Mouse (Mus musculus) thymus, postnatal 0 days (tissue): Measurements from ENCODE around the gene Olfr374. TPM values are rescaled to one million over a fixed set of nuclear protein-coding genes. Genes with fewer than 3 reads are reported as not detected.
A peak's percentile ranks its signal among the peaks of the same experiment; 100 is the strongest.

Experiments
- DNase-seq: peaks from one replicate; pipeline ENCODE4 v3.0.0-alpha.2; 2015; ENCODE audit warnings: low spot score
- polyA plus RNA-seq: library from polyadenylated mRNA; unstranded; fragments of >200 nt; fragmentation: Nextera tagmentation; extraction: Ambion mirVana; gene quantifications from 2 replicates; pipeline ENCODE4 v1.2.1, GENCODE M21; 2015

The Olfr374 gene
- polyA plus RNA-seq, 1 experiment from 2014 or later: not detected

DNA sequence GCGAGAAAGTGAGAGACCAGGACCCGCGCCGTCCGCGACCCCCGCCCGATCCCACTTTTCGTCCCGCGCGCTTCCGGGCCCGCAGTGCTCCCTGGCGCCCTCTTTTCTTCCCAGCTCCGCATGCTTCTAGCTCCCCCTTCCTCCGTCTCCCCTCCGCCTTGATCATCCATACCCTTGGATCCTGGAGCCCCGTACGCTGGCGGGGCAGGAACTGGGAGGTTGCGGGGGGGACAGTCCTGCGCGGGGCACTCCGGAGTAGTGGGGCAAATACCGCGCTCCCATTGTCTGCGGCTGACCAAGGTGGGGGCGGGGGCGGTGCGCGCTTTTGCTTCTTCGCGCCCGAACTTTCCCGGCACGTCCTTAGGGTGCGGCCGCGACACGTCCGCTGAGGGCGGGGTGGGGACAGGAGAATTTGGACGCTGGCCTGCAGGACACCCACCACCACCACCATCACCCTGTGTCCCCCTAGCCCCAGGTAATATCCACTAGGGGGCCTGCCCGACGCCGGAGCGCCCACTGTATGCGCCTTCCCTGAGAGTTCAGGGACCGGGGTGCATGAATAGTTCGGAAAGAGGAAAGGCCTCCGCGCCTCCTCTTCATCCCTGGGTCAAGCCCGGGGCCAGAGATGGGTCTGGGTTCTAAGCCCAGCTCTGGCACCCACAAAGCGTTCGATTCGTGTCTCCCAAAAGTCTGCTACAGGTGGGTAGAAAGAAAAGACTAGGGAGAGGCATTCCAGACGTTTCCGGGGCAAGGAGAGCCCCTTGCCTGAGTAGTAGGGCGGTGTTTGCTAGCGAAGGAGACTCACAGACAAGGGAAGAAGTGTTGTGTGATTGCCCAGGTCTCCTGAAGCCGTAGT is 28.8 kb downstream of the Olfr374 start:
- peak; percentile 53 for DNase-seq

DNA sequence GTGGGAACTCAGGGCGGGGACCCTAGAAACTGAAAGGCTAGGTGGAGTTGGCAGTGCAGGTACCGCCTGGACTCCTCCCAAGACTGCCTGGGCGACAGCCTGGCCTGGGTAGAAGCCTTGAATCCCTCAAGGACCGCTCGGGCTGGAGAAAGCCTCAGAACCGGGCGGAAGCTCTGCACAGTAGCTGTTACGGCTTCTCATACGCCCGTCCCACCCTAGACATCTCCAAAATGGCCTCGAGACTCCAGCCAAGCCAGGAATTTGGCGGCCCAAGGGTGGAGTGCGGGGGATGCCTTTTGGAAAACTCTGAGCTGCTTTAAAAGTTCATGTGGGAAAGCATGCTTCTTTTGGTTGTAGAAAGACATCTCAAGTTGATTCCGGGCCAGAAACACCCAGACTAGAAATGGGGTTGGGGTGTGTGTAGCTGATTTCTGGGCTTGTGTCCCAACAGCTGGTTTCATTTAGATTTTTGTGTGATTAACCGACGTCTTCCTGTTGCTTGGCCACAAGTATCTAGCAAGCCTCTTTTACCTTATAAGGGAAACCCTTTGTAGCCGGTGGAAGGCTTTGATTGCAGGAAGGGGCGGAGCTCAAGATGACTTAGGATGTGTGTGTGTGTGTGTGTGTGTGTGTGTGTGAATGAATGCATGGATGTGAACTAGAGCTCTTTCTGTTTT is 29.6 kb downstream of the Olfr374 start:
- DNase-seq: peak; percentile 95

DNA sequence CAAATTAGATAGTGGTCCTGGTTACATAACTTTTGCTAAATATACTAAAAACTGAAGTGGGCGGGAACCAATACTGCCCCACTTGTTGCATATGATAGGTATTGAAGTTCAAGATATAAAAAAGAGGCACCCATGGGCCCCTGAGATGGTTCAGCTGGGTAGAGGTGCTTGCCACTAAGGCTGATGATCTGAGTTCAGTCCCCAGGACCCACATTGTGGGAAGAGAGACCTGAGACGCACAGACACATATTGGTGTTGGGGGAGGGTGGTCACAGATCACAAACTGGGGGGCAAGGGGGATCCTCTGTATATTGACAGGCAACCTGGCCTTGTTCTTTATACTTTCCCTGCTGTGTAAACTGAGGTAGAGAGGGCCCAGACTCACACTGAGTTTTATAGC is 30.6 kb downstream of the Olfr374 start:
- DNase-seq: no peak

DNA sequence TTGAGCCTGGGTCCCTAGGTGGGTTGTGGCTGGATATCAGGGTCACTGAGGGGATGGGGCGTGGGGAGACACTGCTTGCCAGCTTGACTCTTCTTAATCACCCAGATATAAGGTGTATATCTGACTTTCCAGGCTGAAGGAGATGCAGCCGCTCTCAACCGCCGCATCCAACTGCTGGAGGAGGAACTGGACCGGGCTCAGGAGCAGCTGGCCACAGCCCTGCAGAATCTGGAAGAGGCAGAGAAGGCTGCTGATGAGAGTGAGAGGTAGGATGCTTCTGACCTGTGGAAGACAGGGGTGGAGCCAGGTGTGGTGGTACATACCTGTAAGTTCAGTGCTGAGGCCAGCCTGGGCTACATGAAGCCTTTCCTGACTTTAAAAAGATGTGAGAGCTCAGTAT is 31.6 kb downstream of the Olfr374 start:
- DNase-seq: no peak

DNA sequence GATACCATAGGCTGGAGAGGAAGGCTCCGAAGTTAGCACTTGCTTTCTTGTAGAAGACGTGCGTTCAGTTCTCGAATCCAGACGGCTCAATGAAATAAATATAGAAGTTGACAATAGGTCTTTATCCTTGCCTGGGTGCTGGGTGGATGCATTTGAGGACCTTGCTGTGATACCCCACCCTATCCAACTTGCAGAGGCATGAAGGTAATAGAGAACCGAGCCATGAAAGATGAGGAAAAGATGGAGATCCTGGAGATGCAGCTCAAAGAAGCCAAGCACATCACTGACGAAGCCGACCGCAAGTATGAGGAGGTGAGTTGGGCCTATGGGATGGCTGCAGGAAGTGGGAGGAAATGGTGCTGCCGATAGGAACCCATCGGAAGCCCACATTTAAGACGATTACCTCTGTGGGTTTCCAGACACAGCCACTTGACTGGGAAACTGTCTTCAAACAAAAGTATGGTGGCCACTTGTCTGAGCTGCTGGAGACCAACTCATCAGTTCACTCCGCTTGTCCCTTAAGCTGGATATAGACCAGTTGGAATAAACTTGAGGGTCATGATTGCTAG is 36.5 kb downstream of the Olfr374 start:
- DNase-seq: no peak

DNA sequence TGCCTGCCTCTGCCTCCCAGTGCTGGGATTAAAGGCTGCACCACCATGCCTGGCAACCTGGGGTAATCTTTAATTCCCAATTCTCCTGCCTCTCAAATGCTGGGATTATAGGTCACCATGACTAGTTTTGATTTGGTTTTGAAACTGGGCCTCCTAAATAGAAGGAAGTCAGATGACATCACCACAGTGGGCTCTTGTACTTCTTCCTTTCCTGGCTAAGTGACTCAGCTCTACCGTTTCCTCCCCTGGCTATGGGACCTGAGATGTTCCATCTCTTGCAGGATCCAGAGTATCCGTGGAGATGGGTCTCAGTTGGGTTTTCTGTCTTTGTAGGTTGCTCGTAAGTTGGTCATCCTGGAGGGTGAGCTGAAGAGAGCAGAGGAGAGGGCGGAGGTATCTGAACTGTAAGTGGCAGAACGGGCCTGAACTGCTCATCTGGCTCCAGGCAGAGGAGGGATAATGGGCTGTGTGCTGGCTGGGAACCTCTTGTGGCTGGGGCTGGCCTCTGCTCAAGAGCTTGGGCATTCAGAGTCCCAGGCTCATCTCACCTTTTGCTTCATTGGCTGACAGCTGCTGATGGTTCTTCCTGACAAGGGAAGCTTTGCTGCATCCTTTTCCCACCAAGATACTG is 37.6 kb downstream of the Olfr374 start:
- DNase-seq: no peak

DNA sequence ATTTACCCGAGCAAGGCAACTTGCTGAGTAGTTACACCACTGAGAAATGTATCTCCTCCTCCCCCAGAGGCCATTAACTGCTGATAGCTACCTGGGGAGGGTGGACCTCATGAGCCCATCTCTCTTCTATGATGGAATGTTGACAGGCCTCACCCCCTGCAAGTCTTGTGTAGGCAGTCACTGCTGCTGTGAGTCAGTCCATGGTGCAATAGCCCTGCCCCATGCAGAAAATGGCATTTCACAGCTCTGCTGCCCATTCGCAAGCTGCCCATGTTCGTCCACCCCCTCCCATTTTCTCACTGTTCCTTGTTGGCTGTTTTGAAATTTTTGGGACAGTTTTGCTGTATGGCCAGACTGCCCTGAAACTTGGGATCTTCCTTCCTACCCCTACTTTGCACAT is 38.7 kb downstream of the Olfr374 start:
- DNase-seq: no peak

DNA sequence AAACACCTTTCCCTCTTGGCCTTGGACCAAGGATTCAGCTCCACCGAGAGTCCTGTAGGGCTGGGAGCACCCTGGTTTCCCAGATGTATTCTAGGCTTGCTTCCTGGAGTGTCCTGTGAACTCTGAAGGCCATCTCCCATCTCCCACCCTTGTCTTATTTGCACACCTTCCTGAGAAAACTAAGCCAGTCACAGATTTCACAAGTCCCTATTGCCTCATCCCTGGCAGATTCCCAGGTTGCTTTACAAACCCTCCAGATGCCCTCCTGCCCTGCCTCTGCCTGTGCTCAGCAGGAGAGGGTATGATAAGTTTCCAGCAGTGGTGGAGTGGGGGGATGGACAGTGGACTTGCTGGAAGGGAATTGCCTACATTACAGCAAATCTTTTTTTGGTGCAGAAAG is 39.2 kb downstream of the Olfr374 start:
- DNase-seq: no peak

DNA sequence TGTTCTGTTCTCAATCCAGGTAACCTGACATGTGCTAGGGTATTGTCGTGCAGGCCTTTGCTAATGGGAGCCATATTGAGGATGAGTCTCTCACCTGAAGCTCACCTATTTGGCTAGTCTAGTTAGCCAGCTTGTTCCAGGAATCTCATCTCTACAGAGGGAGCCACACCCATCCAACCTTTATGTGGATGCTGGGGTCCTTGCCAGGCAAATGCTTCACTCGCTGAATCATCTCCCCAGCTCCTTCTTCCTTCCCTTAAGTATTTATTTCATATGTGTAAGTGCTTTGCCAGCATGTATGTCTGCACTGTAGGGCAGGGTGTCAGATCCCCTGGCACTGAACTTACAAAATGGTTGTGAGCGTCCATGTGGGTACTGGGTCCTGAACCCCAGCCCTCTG is 39.7 kb downstream of the Olfr374 start:
- DNase-seq: no peak

DNA sequence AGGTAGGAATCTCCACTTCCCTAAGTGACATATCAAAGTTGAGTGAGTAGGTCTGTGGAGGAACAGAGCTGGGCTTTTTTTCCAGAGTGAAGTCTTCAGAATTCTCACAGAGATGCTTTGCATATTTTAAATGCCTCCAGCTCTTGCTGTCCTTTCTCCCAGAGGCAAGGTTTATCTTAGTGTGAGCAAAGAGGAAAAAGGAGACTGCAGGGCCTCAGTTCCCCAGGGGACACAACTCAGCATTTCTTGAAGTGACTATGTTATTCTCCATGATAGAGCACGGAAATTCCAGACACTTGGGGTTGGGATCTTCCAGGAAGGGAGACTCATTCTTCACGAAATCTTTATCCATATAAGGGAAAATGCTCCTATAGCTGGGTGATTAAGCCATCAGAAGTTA is 40.4 kb downstream of the Olfr374 start:
- DNase-seq: no peak

DNA sequence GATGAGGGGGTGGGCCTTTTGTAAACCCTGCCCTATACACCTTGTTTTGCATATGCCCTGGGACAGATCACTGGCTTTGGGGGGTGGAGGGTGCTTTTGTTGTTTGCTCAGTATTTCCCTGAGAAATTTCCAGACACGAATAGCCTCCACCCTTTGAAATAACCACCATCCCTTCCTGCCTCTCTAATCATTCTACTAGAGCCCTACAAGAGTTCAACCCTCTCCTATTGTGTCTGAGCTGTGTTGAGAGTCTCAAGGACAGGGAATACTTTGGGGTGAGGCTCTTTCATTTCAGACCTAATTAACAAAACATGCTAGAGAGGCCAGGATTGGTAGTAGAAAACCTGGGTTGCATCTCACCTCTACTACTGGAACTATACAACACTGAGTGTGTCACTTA is 42.2 kb downstream of the Olfr374 start:
- no peak for DNase-seq

DNA sequence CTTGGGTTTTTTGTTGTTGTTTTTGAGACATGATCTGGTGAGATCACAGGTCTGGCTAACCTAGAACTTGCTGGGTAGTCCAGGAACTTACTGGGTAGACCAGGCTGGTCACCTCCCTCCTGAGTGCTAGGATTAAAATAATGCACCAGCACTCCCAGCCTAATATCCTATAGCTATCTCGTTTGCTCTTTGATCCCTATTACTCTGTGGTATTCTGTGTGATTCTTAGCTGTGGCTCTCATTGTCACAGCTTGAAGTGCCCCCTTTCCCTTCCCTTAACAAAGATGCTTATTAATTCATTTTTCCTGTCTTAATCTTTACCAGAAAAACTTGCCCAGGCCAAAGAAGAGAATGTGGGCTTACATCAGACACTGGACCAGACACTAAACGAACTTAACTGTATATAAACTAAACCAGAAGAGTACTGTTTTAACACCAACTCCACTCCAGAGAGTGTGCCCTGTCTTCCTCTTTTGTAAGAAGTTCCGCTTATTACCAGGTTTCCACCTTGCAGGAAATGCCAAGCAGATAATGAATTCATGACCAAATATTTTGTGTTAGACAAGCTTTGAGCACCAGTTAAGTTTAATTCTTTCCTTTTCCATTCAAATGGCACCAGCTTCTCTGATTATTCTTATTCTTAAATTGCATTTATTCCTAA is 44.7 kb downstream of the Olfr374 start:
- no peak for DNase-seq

DNA sequence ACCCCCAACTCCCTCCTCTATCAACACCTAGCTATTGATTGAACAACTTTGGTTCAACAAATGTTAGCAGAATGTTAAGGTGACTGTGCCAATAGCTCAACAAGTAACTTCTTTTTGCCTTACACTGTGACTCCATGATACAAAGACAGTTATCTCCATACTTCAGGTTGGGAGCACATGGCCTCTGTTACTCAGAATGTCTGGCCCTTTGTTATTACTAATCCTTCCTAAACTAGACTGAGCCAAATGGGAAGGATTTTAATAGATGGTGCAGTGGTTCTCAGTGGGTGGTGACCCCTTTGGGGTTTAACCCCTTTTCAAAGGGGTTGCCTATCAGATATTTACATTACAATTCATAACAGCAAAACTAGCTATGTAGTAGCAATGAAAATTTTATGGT is 46.5 kb downstream of the Olfr374 start:
- no peak for DNase-seq

DNA sequence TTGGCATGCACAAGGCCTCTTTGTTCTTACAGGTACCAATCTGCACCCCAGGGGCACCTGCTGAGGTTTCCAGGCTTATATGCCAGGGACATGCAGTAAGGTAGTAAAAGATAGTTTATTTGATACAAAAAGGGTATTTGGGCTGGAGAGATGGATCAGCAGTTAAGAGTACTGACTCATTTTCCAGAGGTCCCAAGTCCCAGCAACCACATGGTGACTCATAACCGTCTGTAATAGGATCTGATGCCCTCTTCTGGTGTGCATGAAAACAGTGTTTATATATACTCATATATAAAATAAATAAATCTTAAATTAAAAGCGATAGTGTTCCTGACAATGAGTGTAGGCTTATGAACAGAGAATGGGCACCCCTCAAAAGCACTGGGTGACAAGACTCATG is 51.3 kb downstream of the Olfr374 start:
- DNase-seq: no peak

DNA sequence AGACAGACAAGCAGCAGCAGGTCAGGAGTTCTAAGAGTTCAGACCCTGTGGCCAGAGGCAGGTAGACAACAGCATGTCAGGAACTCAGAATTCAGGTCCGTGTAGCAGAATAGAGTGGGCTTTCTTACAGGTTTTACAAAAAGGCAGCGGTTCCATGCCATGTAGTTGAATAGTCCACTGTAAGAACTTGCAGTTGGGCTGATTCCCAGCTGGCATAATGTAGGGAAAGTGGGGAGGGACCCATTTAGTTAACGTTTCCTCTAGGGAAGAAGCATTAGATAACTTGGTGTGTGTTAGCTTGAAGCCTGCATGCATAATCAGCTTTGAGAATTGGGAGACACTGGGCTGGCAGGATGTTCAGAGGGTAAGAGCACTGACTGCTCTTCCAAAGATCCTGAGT is 51.9 kb downstream of the Olfr374 start:
- no peak for DNase-seq

DNA sequence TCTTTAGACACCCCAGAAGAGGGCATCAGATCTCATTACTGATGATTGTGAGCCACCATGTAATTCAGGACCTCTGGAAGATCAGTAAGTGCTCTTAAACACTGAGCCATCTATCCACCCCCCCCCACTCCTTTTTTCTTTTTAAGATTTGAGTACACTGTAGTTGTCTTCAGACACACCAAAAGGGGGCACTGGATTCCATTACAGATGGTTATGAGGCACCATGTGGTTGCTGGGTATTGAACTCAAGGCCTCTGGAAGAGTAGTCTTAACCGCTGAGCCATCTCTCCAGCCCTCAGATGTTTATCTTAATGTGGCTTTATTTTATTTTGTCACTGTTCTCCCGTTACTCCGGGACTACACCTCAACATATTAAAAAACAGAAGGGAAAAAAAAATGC is 53.2 kb downstream of the Olfr374 start:
- peak; percentile 40 for DNase-seq

DNA sequence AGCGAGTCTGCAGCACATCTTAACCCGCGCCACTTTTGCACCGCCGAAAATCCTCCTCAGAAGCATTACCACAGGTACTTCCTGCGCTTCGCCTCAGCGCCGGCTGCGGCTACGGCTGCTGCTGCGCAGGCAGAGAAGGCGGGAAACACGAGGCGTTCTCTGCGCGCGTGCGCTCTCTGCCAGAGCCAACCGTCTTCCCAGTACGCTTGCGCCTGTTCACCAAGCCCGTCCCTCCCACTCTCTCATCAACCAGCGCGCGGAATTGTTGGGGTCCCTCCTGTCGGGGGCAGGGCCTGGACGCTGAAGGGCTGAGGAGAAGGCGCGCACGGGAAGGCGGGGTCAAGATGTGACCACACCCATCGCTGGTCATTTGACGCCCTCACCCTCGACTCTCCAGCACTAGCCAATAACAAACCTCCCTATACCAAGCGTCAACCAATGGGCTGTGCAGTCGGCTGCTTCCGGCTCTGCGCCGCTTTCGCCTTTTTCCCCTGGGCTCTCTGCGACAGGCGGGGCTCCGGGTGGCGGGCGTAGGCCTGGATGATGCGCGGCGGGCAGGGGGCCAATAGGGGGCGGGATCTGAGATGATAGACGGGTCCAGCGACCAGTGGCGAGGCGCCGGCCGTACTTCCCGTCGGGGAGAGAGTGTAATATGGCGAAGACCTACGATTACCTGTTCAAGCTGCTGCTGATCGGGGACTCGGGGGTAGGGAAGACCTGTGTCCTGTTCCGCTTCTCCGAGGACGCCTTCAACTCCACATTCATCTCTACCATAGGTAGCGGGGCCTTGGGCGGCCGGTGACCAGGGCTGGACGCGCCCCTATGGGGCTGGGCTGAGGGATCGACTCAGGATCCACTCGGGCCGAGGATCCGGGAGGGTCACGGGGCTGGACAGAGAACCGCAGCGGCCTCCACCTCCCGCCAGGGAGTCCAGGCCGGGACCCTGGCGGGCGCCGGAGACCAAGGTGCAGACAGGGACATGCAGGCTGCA is 54.2 kb downstream of the Olfr374 start, which contains the start of gene Rab8a:
TSS of gene Rab8a (plus strand) at position 494 of the 991 bp plus-strand sequence.
- DNase-seq: peak; percentile 100

DNA sequence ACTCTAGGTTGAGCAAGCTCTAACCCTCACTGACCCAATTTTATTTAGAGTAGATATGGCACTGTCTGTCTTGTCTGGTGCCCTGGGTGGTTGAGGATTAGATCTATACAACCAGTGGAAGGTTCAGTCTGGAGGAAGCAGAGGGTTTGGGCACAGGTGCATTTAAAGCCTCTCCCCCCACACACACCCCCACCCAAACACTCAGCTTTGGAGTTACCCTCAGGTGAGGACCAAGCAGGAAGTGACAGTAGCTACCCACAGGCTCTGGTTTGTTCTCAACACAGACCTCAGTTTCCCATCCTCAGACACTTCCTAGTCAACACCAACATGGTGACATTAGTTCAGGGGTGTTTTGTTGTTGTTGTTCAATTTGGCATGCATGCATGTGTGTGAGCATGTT is 56.0 kb downstream of the Olfr374 start:
- DNase-seq: peak; percentile 32
